Mouse (Mus musculus) hindbrain, embryonic 14.5 days (tissue): Measurements from ENCODE around the gene Vil1. TPM values are rescaled to one million over a fixed set of nuclear protein-coding genes. Genes with fewer than 3 reads are reported as not detected.
"Not testable (repeated sequence)": the region's sequence is repeated elsewhere in the genome, so short reads cannot be mapped to it uniquely, and the experiment has no call there.

ENCODE experiments used
- ATAC-seq: fragments of 200-750 bp; cut with Nextera tagmentation; 2 replicates; pipeline ENCODE4 v1.8.0; 2017; ENCODE audit warnings: moderate number of reproducible peaks, mild to moderate bottlenecking, moderate TSS enrichment, moderate library complexity; ENCODE audit not compliant: low FRiP score
- DNase-seq: peaks from one replicate; pipeline ENCODE4 v3.0.0-alpha.2; 2015; ENCODE audit warnings: low spot score
- H3K27ac ChIP-seq: fragments of 300-500 bp; sonication (generic); 2 replicates; pipeline ENCODE4 v1.5.1; 2014; ENCODE audit warnings: mild to moderate bottlenecking, moderate library complexity
- H3K27me3 ChIP-seq: fragments of 300-500 bp; sonication (generic); 2 replicates; pipeline ENCODE4 v1.6.1; 2014; ENCODE audit warnings: mild to moderate bottlenecking, low read length, mixed read lengths; ENCODE audit not compliant: control insufficient read depth, insufficient read depth
- H3K36me3 ChIP-seq: fragments of 300-500 bp; sonication (generic); replicated peaks from 2 replicates; pipeline ENCODE4 v1.6.1; 2014; ENCODE audit not compliant: control insufficient read depth, insufficient read depth
- H3K4me1 ChIP-seq: fragments of 300-500 bp; sonication (generic); replicated peaks from 2 replicates; pipeline ENCODE4 v1.6.1; 2014; ENCODE audit warnings: antibody characterized with exemption, low read length, mixed read lengths; ENCODE audit not compliant: control insufficient read depth, insufficient read depth
- H3K4me2 ChIP-seq: fragments of 300-500 bp; sonication (generic); replicated peaks from 2 replicates; pipeline ENCODE4 v1.6.1; 2014; ENCODE audit warnings: mild to moderate bottlenecking, moderate library complexity
- H3K4me3 ChIP-seq: fragments of 300-500 bp; sonication (generic); replicated peaks from 2 replicates; pipeline ENCODE4 v1.5.1; 2014; ENCODE audit warnings: mild to moderate bottlenecking, low read length
- H3K9ac ChIP-seq: fragments of 300-500 bp; sonication (generic); 2 replicates; pipeline ENCODE4 v1.6.1; 2014
- H3K9me3 ChIP-seq: fragments of 300-500 bp; sonication (generic); 2 replicates; pipeline ENCODE4 v1.6.1; 2016; ENCODE audit warnings: low read length; ENCODE audit not compliant: control insufficient read depth
- WGBS: fragments of 180-500 bp; shearing (Covaris S2); extraction: QIAGEN DNeasy Blood & Tissue Kit; methylation state at CpG from one replicate; pipeline ENCODE4 v1.1.7; 2014; 5-methylcytosine and 5-hydroxymethylcytosine counted together
- polyA plus RNA-seq: library from polyadenylated mRNA; unstranded; fragments of >200 nt; fragmentation: Nextera tagmentation; extraction: Ambion mirVana; gene quantifications from 2 replicates; pipeline ENCODE4 v1.2.1, GENCODE M21; 2014

The Vil1 gene
- polyA plus RNA-seq, 1 experiment from 2014 or later, result 0.16 TPM

GRCm38 (mm10) chr1:74391844-74392441 lies 17.2 kb upstream of the Vil1 start:
- Histone ChIP-seq H3K4me3 (peak overlapping the region; percentile 91), H3K9ac (peak overlapping the region; percentile 81), H3K4me2 (peak overlapping the region; percentile 95), H3K36me3 (peaks cover 12% of the 10 kb centered on the region; the same call in 1 of the 2 replicates), H3K4me1 (peaks cover 17% of the 10 kb centered on the region), H3K27ac (peak overlapping the region; percentile 86), H3K27me3 (peaks cover 15% of the 10 kb centered on the region), H3K9me3 (no peaks in the 10 kb centered on the region)
- ATAC-seq (peak; percentile 52), DNase-seq (peak; percentile 27)
- 1% methylated on average over 23 of the region's 63 CpGs for WGBS

- peak overlapping the region; percentile 95 for H3K4me2 ChIP-seq
- DNase-seq (no peak), ATAC-seq (peak; percentile 14)
- no peaks in the 10 kb centered on the region for H3K9me3 ChIP-seq
- peak overlapping the region; percentile 91 for H3K4me3 ChIP-seq
- peak overlapping the region; percentile 81 for H3K9ac ChIP-seq
- H3K27ac ChIP-seq, result peak overlapping the region; percentile 86
- 3% methylated on average over 16 of the region's 16 CpGs for WGBS
- H3K4me1 ChIP-seq, result peaks cover 17% of the 10 kb centered on the region
- peaks cover 15% of the 10 kb centered on the region for H3K27me3 ChIP-seq
- peaks cover 12% of the 10 kb centered on the region; the same call in 1 of the 2 replicates for H3K36me3 ChIP-seq
Measured at GRCm38 (mm10) chr1:74392446-74392994, 16.7 kb upstream of the Vil1 start.

- H3K4me2 ChIP-seq, result peak overlapping the region; percentile 95
- peak overlapping the region; percentile 91 for H3K4me3 ChIP-seq
- ATAC-seq (no peak), DNase-seq (no peak)
- H3K27me3 ChIP-seq, result peaks cover 15% of the 10 kb centered on the region
- peaks cover 17% of the 10 kb centered on the region for H3K4me1 ChIP-seq
- WGBS, result 42% methylated on average over 7 of the region's 7 CpGs
- H3K9me3 ChIP-seq, result no peaks in the 10 kb centered on the region
- H3K9ac ChIP-seq, result peak overlapping the region; percentile 81; the same call in 1 of the 2 replicates
- peaks cover 12% of the 10 kb centered on the region; the same call in 1 of the 2 replicates for H3K36me3 ChIP-seq
- no peak overlapping the region for H3K27ac ChIP-seq
Measured at GRCm38 (mm10) chr1:74393010-74393409, 16.2 kb upstream of the Vil1 start.

- Histone ChIP-seq H3K4me3 (no peak overlapping the region), H3K4me1 (peaks cover 17% of the 10 kb centered on the region), H3K9me3 (no peaks in the 10 kb centered on the region), H3K9ac (no peak overlapping the region), H3K27ac (no peak overlapping the region), H3K27me3 (peaks cover 15% of the 10 kb centered on the region), H3K4me2 (no peak overlapping the region), H3K36me3 (peaks cover 12% of the 10 kb centered on the region; the same call in 1 of the 2 replicates)
- DNase-seq (no peak), ATAC-seq (no peak)
- 85% methylated on average over 9 of the region's 9 CpGs for WGBS
Measured at GRCm38 (mm10) chr1:74393697-74394096, 15.5 kb upstream of the Vil1 start.

- Histone ChIP-seq H3K27me3 (peaks cover 13% of the 10 kb centered on the region), H3K9me3 (no peaks in the 10 kb centered on the region), H3K4me3 (no peak overlapping the region), H3K36me3 (peaks cover 12% of the 10 kb centered on the region; the same call in 1 of the 2 replicates), H3K27ac (no peak overlapping the region), H3K4me1 (peaks cover 17% of the 10 kb centered on the region), H3K4me2 (no peak overlapping the region), H3K9ac (no peak overlapping the region)
- no peak for ATAC-seq
- 94% methylated on average over 9 of the region's 9 CpGs for WGBS
- no peak for DNase-seq
Measured at GRCm38 (mm10) chr1:74394311-74394710, 14.9 kb upstream of the Vil1 start.

GRCm38 (mm10) chr1:74394858-74395257 lies 14.3 kb upstream of the Vil1 start:
- H3K36me3 ChIP-seq, result peaks cover 12% of the 10 kb centered on the region; the same call in 1 of the 2 replicates
- H3K4me1 ChIP-seq, result peaks cover 17% of the 10 kb centered on the region
- DNase-seq (no peak), ATAC-seq (no peak)
- no peak overlapping the region for H3K4me2 ChIP-seq
- H3K9me3 ChIP-seq, result no peaks in the 10 kb centered on the region
- 93% methylated on average over 15 of the region's 15 CpGs for WGBS
- H3K9ac ChIP-seq, result no peak overlapping the region
- no peak overlapping the region for H3K27ac ChIP-seq
- H3K4me3 ChIP-seq, result no peak overlapping the region
- peaks cover 8% of the 10 kb centered on the region for H3K27me3 ChIP-seq

GRCm38 (mm10) chr1:74395290-74395689 lies 13.9 kb upstream of the Vil1 start:
- 83% methylated on average over 12 of the region's 13 CpGs for WGBS
- H3K27ac ChIP-seq, result no peak overlapping the region

GRCm38 (mm10) chr1:74396456-74397222 lies 12.5 kb upstream of the Vil1 start:
- not testable (repeated sequence) for ATAC-seq
- peak overlapping the region; percentile 60 for H3K9ac ChIP-seq

More at GRCm38 (mm10) chr1:74395290-74395689, 13.9 kb upstream of the Vil1 start:
- no peak for DNase-seq
- H3K4me3 ChIP-seq, result no peak overlapping the region
- no peak overlapping the region for H3K4me2 ChIP-seq
- H3K9ac ChIP-seq, result no peak overlapping the region
- no peak for ATAC-seq
- peaks cover 12% of the 10 kb centered on the region; the same call in 1 of the 2 replicates for H3K36me3 ChIP-seq
- no peaks in the 10 kb centered on the region for H3K9me3 ChIP-seq
- peaks cover 17% of the 10 kb centered on the region for H3K4me1 ChIP-seq
- H3K27me3 ChIP-seq, result peaks cover 6% of the 10 kb centered on the region

More at GRCm38 (mm10) chr1:74396456-74397222, 12.5 kb upstream of the Vil1 start:
- not testable (repeated sequence) for H3K9me3 ChIP-seq, H3K27me3 ChIP-seq, DNase-seq
- WGBS, result 11% methylated on average over 12 of the region's 12 CpGs
- Histone ChIP-seq H3K4me1 (peaks cover 13% of the 10 kb centered on the region), H3K27ac (0 out of 2 replicates have a peak overlapping the region, but pooled peaks have one; percentile 12), H3K36me3 (peaks cover 12% of the 10 kb centered on the region; the same call in 1 of the 2 replicates), H3K4me2 (peak overlapping the region; percentile 86), H3K4me3 (peak overlapping the region; percentile 42)
